Mouse (Mus musculus): ENCODE data around the gene Irf6. TPM values are rescaled to one million over a fixed set of nuclear protein-coding genes. Genes with fewer than 3 reads are reported as not detected.

Irf6 gene
- total RNA-seq, 1 experiment, result 3.6 TPM

- Histone ChIP-seq H3K9me3 (ENCODE audit: control insufficient read depth, insufficient read depth, low read depth, low read length) (no peaks in the 10 kb centered on the region), H3K4me3 (ENCODE audit: insufficient read depth in 1 of 2, low read depth in 1 of 2, low read length in 2 of 2, poor library complexity in 1 of 2, severe bottlenecking in 1 of 2) (no peak overlapping the region), H3K4me1 (ENCODE audit: control insufficient read depth in 2 of 2, insufficient read depth in 2 of 2, low read length in 2 of 2, poor library complexity in 1 of 2) (no peaks in the 10 kb centered on the region), H3K9ac (ENCODE audit: insufficient read depth, low read depth, low read length, poor library complexity, severe bottlenecking) (no peak overlapping the region), H3K27ac (ENCODE audit: insufficient read depth, low read depth, low read length, poor library complexity, severe bottlenecking) (no peak overlapping the region), H3K36me3 (ENCODE audit: control insufficient read depth, insufficient read depth, low read length, poor library complexity, severe bottlenecking) (no peaks in the 10 kb centered on the region)
- in situ Hi-C loops (cut with MboI; ENCODE audit: low sequenced_read_pairs in 2 of 2, unreplicated experiment in 2 of 2), result no loop called here
- no peak for TF ChIP-seq HCFC1 (IDR thresholded peaks at IDR 0.05; ENCODE audit: borderline replicate concordance, insufficient read depth, low read length)
- no peak for TF ChIP-seq MAFK (IDR thresholded peaks at IDR 0.05; ENCODE audit: insufficient read depth, low read depth, low read length)
- no peak for TF ChIP-seq ZC3H11A (IDR thresholded peaks at IDR 0.05; ENCODE audit: borderline replicate concordance, low read depth, low read length)
- no peak for TF ChIP-seq ZNF384 (IDR thresholded peaks at IDR 0.05; ENCODE audit: low read depth, low read length)
- TF ChIP-seq CHD2 (IDR thresholded peaks at IDR 0.05; ENCODE audit: low read depth, low read length), result no peak
- no peak for DNase-seq (ENCODE audit: low read depth, low spot score)
Measured at GRCm38 (mm10) chr1:193181104-193181503, 28.2 kb downstream of the Irf6 start.

- no peak overlapping the region for H3K27ac ChIP-seq (ENCODE audit: insufficient read depth, low read depth, low read length, poor library complexity, severe bottlenecking)
- no peak for DNase-seq (ENCODE audit: low read depth, low spot score)
Measured at GRCm38 (mm10) chr1:193188257-193188656, 35.3 kb downstream of the Irf6 start.

GRCm38 (mm10) chr1:193189151-193189621 lies 36.3 kb downstream of the Irf6 start:
- Histone ChIP-seq H3K36me3 (ENCODE audit: control insufficient read depth, insufficient read depth, low read length, poor library complexity, severe bottlenecking) (no peaks in the 10 kb centered on the region), H3K4me3 (ENCODE audit: insufficient read depth in 1 of 2, low read depth in 1 of 2, low read length in 2 of 2, poor library complexity in 1 of 2, severe bottlenecking in 1 of 2) (no peak overlapping the region), H3K9me3 (ENCODE audit: control insufficient read depth, insufficient read depth, low read depth, low read length) (no peaks in the 10 kb centered on the region), H3K4me1 (ENCODE audit: control insufficient read depth in 2 of 2, insufficient read depth in 2 of 2, low read length in 2 of 2, poor library complexity in 1 of 2) (no peaks in the 10 kb centered on the region), H3K27ac (ENCODE audit: insufficient read depth, low read depth, low read length, poor library complexity, severe bottlenecking) (no peak overlapping the region), H3K9ac (ENCODE audit: insufficient read depth, low read depth, low read length, poor library complexity, severe bottlenecking) (no peak overlapping the region)
- in situ Hi-C loops (cut with MboI; ENCODE audit: low sequenced_read_pairs in 2 of 2, unreplicated experiment in 2 of 2), result no loop called here
- TF ChIP-seq CHD2 (IDR thresholded peaks at IDR 0.05; ENCODE audit: low read depth, low read length) (no peak), MAFK (IDR thresholded peaks at IDR 0.05; ENCODE audit: insufficient read depth, low read depth, low read length) (no peak), ZNF384 (IDR thresholded peaks at IDR 0.05; ENCODE audit: low read depth, low read length) (no peak), ZC3H11A (IDR thresholded peaks at IDR 0.05; ENCODE audit: borderline replicate concordance, low read depth, low read length) (no peak), HCFC1 (IDR thresholded peaks at IDR 0.05; ENCODE audit: borderline replicate concordance, insufficient read depth, low read length) (no peak)
- DNase-seq (ENCODE audit: low read depth, low spot score), result no peak

More at GRCm38 (mm10) chr1:193188257-193188656, 35.3 kb downstream of the Irf6 start:
- Histone ChIP-seq H3K4me3 (ENCODE audit: insufficient read depth in 1 of 2, low read depth in 1 of 2, low read length in 2 of 2, poor library complexity in 1 of 2, severe bottlenecking in 1 of 2) (no peak overlapping the region), H3K36me3 (ENCODE audit: control insufficient read depth, insufficient read depth, low read length, poor library complexity, severe bottlenecking) (no peaks in the 10 kb centered on the region), H3K9me3 (ENCODE audit: control insufficient read depth, insufficient read depth, low read depth, low read length) (no peaks in the 10 kb centered on the region), H3K9ac (ENCODE audit: insufficient read depth, low read depth, low read length, poor library complexity, severe bottlenecking) (no peak overlapping the region), H3K4me1 (ENCODE audit: control insufficient read depth in 2 of 2, insufficient read depth in 2 of 2, low read length in 2 of 2, poor library complexity in 1 of 2) (no peaks in the 10 kb centered on the region)
- in situ Hi-C loops (cut with MboI; ENCODE audit: low sequenced_read_pairs in 2 of 2, unreplicated experiment in 2 of 2), result no loop called here
- TF ChIP-seq ZNF384 (IDR thresholded peaks at IDR 0.05; ENCODE audit: low read depth, low read length) (no peak), HCFC1 (IDR thresholded peaks at IDR 0.05; ENCODE audit: borderline replicate concordance, insufficient read depth, low read length) (no peak), CHD2 (IDR thresholded peaks at IDR 0.05; ENCODE audit: low read depth, low read length) (no peak), MAFK (IDR thresholded peaks at IDR 0.05; ENCODE audit: insufficient read depth, low read depth, low read length) (no peak), ZC3H11A (IDR thresholded peaks at IDR 0.05; ENCODE audit: borderline replicate concordance, low read depth, low read length) (no peak)

DNA sequence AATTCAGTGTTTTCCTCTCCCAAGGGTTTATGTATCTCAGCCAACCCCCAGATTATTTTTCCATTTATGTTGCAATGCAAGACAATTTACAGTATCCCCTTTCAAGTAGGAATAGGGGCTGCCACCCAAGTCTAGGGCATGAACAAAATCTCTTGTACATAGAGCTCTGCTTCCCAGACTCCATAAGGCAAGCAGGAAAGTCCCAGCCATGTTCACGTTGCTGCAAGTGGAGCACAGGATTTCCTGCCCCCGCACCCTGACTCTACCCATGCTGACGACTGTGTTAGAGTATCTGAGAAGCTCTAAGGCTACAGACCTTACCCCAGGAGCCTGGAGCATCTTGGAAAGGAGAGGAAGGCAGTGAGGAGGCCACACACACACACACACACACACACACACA lies 36.9 kb downstream of the Irf6 start:
- H3K9ac ChIP-seq (ENCODE audit: insufficient read depth, low read depth, low read length, poor library complexity, severe bottlenecking), result no peak overlapping the region
- H3K4me1 ChIP-seq (ENCODE audit: control insufficient read depth in 2 of 2, insufficient read depth in 2 of 2, low read length in 2 of 2, poor library complexity in 1 of 2), result no peaks in the 10 kb centered on the region
- no peak overlapping the region for H3K4me3 ChIP-seq (ENCODE audit: insufficient read depth in 1 of 2, low read depth in 1 of 2, low read length in 2 of 2, poor library complexity in 1 of 2, severe bottlenecking in 1 of 2)
- DNase-seq (ENCODE audit: low read depth, low spot score), result no peak
- no peak overlapping the region for H3K27ac ChIP-seq (ENCODE audit: insufficient read depth, low read depth, low read length, poor library complexity, severe bottlenecking)
- in situ Hi-C loops (cut with MboI; ENCODE audit: low sequenced_read_pairs in 2 of 2, unreplicated experiment in 2 of 2), result no loop called here
- no peaks in the 10 kb centered on the region for H3K36me3 ChIP-seq (ENCODE audit: control insufficient read depth, insufficient read depth, low read length, poor library complexity, severe bottlenecking)
- no peak for TF ChIP-seq MAFK (IDR thresholded peaks at IDR 0.05; ENCODE audit: insufficient read depth, low read depth, low read length)
- TF ChIP-seq ZC3H11A (IDR thresholded peaks at IDR 0.05; ENCODE audit: borderline replicate concordance, low read depth, low read length), result no peak
- H3K9me3 ChIP-seq (ENCODE audit: control insufficient read depth, insufficient read depth, low read depth, low read length), result no peaks in the 10 kb centered on the region

DNA sequence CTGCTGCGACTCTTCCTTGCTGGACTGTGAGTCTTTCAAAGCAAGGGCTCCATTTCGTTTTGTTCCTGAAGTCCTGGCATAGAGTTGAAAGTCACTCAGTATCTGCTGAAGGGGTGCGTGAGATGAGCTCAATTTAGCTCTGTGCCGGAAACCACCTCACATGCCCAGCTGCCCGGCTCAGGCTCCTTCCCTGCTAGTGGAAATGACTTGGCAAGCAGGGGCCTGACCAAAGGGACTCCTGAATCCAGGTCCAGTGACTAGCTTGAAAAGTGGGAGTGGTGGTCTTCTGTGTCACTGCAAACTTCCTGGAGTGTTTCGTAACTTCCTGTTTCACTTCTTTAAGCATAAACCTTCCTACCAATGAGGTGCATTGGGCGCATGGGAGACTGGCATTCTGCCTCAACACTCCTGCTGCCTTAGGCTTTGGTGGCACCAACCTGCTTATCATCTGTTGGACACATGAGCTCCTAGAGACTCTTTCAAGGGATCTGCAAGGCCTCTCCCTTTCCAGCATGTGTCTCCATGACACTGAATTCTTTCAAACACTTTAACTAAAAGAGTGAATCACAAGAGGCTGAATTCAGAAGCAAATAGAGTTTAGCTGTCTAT lies 38.9 kb downstream of the Irf6 start:
- H3K36me3 ChIP-seq (ENCODE audit: control insufficient read depth, insufficient read depth, low read length, poor library complexity, severe bottlenecking), result no peaks in the 10 kb centered on the region
- H3K9ac ChIP-seq (ENCODE audit: insufficient read depth, low read depth, low read length, poor library complexity, severe bottlenecking), result no peak overlapping the region
- no peaks in the 10 kb centered on the region for H3K4me1 ChIP-seq (ENCODE audit: control insufficient read depth in 2 of 2, insufficient read depth in 2 of 2, low read length in 2 of 2, poor library complexity in 1 of 2)
- DNase-seq (ENCODE audit: low read depth, low spot score), result no peak
- H3K4me3 ChIP-seq (ENCODE audit: insufficient read depth in 1 of 2, low read depth in 1 of 2, low read length in 2 of 2, poor library complexity in 1 of 2, severe bottlenecking in 1 of 2), result no peak overlapping the region
- TF ChIP-seq HCFC1 (IDR thresholded peaks at IDR 0.05; ENCODE audit: borderline replicate concordance, insufficient read depth, low read length), result no peak
- no peak for TF ChIP-seq ZC3H11A (IDR thresholded peaks at IDR 0.05; ENCODE audit: borderline replicate concordance, low read depth, low read length)
- no peak for TF ChIP-seq MAFK (IDR thresholded peaks at IDR 0.05; ENCODE audit: insufficient read depth, low read depth, low read length)
- H3K9me3 ChIP-seq (ENCODE audit: control insufficient read depth, insufficient read depth, low read depth, low read length), result no peaks in the 10 kb centered on the region
- H3K27ac ChIP-seq (ENCODE audit: insufficient read depth, low read depth, low read length, poor library complexity, severe bottlenecking), result no peak overlapping the region
- in situ Hi-C loops (cut with MboI; ENCODE audit: low sequenced_read_pairs in 2 of 2, unreplicated experiment in 2 of 2), result no loop called here

Data from ES-E14 (cell line).